Mouse (Mus musculus) frontal cortex, postnatal 36 days (tissue): ENCODE measurements around the gene Kcnh3.
A peak's percentile ranks its signal among the peaks of the same experiment; 100 is the strongest.

ENCODE experiments used
- DNase-seq, 2 experiments: peaks; one replicate each; pipeline ENCODE4 v3.0.0; 2022; ENCODE audit warnings: low spot score in 2 of 2

Gene Kcnh3

DNA sequence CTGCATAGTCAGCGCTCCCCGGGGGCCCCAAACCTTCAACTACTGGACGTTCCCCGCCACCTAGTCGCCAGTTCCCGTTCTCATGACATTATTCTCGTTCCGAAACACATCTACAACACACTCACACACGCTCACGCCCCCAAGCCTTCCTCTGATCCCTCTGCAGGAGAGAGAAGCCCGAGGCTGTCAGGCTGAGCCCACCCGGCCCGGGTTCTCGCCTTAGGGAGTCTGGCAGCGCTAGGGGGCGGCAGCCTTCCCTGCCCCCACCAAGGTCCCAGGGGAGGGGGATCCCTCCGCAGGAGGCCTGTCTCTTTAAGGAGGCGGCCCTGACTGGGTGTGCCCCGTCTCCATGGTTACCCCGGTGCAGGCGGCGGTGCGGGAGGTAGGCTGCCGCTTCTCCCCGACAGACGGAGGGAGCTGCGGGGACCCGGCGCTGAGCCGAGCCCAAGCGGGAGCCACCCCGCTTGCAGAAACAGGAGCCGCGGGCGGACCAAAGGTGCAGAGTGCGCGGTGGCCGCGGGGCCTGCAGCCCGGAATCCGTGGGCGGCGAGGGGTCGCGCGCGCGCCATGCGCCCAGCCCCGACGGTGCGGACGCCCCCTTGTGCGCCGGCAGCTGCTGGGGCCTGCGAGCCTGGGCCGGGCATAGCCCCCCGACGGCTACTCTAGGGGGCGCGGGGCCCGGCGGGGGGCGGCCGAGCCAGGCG lies at the start of gene Kcnh3:
TSS of gene Kcnh3 (plus strand) at position 654 of the 704 bp plus-strand sequence.
- peak; percentile 76 to 80 for DNase-seq

GRCm38 (mm10) chr15:99179639-99180038 lies 45.0 kb upstream of the Kcnh3 start:
- DNase-seq, result no peak

GRCm38 (mm10) chr15:99184217-99184914 lies 40.3 kb upstream of the Kcnh3 start:
- no peak for DNase-seq

GRCm38 (mm10) chr15:99194358-99194757 lies 30.3 kb upstream of the Kcnh3 start:
- no peak for DNase-seq

DNA sequence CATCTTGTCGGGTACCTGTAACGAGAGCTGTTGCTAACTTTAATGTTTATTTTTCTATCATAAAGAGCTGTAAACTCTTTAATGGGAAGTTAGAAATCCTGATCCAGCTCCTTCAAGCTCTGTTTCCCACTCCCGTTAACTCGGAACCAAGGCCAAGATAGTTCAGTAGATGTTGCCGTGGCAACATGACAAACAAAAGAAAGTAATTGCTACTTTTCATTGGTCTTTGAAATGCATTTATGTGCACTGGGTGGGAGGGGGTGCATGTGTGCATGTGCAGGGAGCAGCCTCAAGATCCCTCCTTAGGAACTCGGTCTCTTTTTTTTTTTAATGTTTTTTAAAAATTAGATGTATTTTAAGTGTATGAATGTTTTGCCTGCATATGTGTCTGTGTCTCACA lies 29.6 kb upstream of the Kcnh3 start:
- no peak for DNase-seq

GRCm38 (mm10) chr15:99198761-99199160 lies 25.9 kb upstream of the Kcnh3 start:
- DNase-seq, result peak in 1 of 2 experiments; percentile 35

DNA sequence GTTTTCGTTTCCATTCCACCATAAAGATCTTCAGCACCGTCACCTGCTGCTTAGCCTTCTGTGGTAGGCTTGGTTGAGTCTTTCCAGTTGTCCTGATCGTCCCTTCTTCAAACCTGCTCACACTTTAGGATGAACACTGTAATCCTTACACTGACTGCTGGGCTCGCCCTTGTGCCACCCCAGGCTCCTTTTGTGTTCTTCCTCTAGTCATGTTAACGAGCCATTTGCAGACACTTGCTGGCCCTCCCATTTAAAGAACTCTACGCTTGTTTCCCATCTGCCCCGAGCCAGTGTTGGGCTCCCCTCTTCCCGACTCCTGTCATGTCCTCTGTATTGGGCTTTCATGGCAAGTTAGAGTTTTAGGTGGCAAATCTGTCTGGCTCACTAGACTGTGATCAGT lies 18.7 kb upstream of the Kcnh3 start:
- DNase-seq, result no peak

DNA sequence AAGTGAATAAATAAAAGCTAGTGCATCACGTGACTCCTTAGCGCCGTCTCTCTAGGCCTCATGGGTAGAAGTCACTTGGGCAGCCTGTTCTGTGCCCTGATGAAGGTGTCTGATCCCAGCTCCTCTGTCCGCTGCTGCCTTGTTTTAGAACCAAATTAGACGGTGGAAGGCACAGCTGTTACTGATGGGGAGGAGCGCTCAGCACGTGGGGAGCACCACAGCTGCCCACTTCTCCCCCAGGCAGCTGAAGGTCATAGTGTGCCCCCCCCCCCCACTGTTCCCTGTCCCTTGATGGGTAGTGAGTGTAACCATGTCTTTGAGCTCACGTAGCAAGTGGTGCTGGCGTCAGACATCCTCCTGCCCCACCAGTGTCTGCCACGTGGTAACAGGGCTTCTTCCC lies 11.5 kb upstream of the Kcnh3 start:
- DNase-seq, result no peak

- DNase-seq, result no peak
Measured at GRCm38 (mm10) chr15:99214941-99215340, 9.7 kb upstream of the Kcnh3 start.

DNA sequence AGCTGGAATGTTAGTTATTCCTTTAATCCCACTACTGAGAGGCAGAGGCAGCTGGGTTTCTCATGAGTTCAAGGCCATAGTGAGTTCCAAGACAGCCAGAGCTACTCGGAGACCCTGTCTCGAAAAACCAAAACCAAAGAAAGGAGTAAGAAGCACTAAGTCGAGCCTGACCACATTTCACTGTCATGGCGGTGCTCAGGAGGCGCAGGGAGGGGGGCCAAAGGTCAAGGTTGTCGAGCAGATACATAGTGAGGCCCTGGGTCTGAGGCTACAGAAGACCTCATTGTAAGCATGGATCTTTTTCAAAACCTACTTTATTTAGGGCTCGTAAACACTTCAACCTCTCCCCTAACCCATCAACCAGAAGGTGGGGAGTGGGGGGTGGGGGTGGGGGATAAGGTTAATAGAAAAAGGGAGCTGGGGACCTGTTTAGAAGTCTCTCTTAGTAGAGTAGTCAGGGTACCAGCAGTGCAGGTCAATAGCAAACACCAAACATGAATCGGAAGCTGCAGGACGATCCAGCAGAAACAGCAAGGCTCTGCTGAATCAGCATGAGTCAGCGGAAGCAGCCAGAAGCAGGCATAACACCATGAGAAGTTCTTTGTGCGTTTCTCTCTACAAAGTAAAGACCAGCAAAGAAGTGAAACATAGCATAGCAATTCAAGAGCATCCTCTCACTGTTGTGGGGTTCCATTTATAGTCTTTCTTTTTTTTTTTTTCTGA lies 8.8 kb upstream of the Kcnh3 start:
- DNase-seq, result no peak

DNA sequence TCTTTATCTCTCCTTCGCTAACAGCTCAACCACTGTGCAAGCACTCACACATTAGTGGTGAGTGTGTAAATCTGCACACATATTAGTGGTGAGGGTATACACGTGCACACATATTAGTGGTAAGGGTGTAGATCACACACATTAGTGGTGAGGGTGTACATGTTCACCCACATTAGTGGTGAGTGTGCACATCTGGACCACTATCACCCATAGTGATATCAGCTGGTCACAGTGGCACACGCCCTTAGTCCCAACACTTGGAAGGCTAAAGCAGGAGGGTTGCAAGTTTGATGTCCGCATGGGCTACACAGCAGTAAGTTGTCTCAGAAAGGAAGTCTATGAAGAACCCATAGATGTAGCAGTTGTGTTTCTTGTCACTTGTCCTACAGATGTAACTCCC lies 7.0 kb upstream of the Kcnh3 start:
- DNase-seq, result no peak

GRCm38 (mm10) chr15:99221315-99221952 lies 3.2 kb upstream of the Kcnh3 start:
- peak in 1 of 2 experiments; percentile 52 for DNase-seq

GRCm38 (mm10) chr15:99222794-99223584 lies 1.7 kb upstream of the Kcnh3 start:
- DNase-seq, result no peak

- DNase-seq, result peak; percentile 78 to 81
Measured at GRCm38 (mm10) chr15:99223585-99224207, 965 bp upstream of the Kcnh3 start.

DNA sequence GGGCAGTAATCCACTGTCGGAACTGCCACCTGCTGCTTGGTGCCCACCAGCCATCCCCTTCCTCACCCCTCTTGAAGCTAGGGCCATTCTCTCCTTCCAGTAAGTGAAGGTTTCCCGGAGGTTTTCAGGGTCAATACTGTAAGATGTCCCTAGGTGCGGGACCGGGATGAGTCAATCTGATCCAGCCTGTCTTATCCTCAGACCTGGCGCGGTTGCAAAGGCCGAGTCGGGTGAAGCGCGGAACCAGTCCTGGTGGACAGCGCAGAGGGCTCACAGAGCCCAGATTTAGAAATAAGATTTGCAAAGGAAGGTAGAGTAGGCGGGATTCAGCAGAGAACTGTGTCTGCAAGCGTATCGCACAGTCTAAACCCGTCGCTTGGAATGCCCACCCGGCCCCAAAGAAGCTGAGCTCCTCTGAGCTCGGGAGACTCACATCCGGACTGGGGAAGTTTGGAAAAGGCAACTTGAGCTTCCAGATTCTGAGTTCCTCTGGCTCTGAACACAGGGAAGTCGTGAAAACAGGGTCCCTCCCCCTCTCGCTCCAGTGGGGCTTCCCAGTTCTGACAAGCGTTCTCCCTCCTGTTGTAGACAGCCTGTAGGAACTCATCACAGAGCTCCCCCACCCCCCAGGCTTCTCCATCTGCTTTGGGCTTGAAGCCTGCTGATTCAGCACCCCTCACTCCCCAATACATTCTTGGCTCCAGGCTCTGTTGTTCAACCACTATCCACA lies 585 bp downstream of the Kcnh3 start:
- peak; percentile 56 to 63 for DNase-seq

DNA sequence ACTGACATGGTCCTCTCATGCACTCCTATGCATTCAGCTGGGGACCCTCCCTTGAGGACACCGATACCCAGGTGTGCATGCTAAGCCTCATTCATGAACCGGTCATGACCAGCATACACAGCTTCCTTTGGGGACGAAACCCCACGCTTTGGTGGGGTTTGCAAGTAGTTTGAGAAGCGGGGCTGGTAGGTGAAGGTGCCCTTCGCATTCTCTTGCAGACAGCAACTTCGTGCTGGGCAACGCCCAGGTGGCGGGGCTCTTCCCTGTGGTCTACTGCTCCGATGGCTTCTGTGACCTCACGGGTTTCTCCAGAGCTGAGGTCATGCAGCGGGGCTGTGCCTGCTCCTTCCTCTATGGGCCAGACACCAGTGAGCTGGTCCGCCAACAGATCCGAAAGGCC lies 1.4 kb downstream of the Kcnh3 start:
- no peak for DNase-seq

- no peak for DNase-seq
Measured at GRCm38 (mm10) chr15:99231998-99232397, 7.3 kb downstream of the Kcnh3 start.

DNA sequence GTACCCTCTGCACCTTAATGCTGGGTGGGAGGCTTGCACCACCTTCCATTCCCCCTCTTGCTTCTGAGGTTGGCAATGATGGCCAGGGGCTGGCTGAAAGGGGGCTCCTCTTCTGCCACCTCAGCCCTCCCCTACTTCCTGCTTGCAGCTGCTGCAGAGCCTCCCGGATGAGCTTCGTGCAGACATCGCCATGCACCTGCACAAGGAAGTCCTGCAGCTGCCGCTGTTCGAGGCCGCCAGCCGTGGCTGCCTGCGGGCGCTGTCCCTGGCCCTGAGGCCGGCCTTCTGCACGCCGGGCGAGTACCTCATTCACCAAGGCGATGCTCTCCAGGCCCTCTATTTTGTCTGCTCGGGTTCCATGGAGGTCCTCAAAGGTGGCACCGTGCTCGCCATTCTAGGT lies 9.1 kb downstream of the Kcnh3 start:
- no peak for DNase-seq

DNA sequence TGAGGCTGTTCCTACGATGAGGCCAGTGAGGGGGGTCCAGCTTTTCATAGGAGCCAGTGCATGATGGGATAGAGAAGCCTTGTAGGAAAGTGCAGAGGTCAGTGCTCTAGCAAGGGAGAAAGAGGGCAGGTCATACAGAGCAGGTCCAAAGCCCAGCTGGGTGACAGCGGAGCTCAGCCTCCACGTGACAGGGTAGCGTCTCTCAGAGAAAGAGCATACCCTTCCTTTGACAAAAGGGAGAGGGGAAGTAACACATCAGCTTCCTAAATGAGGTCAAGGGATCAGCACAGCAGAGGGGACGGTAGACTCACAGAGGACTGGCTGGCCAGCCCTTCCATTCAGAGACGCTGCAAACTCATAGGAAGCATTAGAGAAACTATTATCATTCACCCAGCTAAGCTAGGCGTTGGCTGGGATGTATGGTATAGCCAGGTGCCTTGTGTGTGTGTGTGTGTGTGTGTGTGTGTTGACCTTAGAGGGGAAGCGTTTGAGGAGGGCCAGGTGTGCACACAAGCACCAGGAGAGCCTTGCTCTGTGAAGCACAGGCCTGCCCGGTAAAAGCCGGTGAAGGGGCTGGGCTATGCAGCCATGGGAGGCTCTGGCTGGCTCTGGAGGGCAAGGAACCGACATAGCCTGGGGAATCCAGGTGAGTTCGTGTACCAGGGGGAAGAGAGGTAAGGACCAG lies 9.8 kb downstream of the Kcnh3 start:
- no peak for DNase-seq

GRCm38 (mm10) chr15:99238006-99238405 lies 13.3 kb downstream of the Kcnh3 start:
- DNase-seq, result no peak
